Mouse (Mus musculus): Measurements from ENCODE around the gene Zfp426. TPM values are rescaled to one million over a fixed set of nuclear protein-coding genes. Genes with fewer than 3 reads are reported as not detected.
A peak's percentile ranks its signal among the peaks of the same experiment; 100 is the strongest.

Zfp426 gene
- total RNA-seq, 2 experiments from 2014 or later, result 10.6 to 12.2 TPM

GRCm38 (mm10) chr9:20466761-20467442, 25.6 kb downstream of the Zfp426 start:
- intact Hi-C loops (cut with DNase I), result loop anchor here (5.0 to 10.0 kb wide), 3 partner anchors 118 to 278 kb away; partner anchors contain the start of genes Olfm2, Pin1 and Zfp846
- peak; percentile 9 for DNase-seq (ENCODE audit: low spot score)

- intact Hi-C loops (cut with DNase I), result loop anchor here (5.0 to 10.0 kb wide), 3 partner anchors 72 to 285 kb away; partner anchors contain the start of genes Olfm2, Zfp560 and Zfp846
- peak; percentile 42 for DNase-seq (ENCODE audit: low spot score)
These were observed 32.9 kb downstream of the Zfp426 start, which contains the start of gene Zfp26 for GRCm38 (mm10) chr9:20459377-20460317. Gene Zfp26 (minus strand): TSS chr9:20460162.

- DNase-seq (ENCODE audit: low spot score), result no peak
- intact Hi-C loops (cut with DNase I), result no loop called here
These were observed 38.9 kb downstream of the Zfp426 start for GRCm38 (mm10) chr9:20453647-20454046.

- no peak for DNase-seq (ENCODE audit: low spot score)
- intact Hi-C loops (cut with DNase I), result no loop called here
These were observed 41.1 kb downstream of the Zfp426 start for GRCm38 (mm10) chr9:20451493-20451892.

GRCm38 (mm10) chr9:20443183-20443783, 49.3 kb downstream of the Zfp426 start:
- no peak for DNase-seq (ENCODE audit: low spot score)
- intact Hi-C loops (cut with DNase I), result no loop called here

GRCm38 (mm10) chr9:20430004-20430403, 62.5 kb downstream of the Zfp426 start:
- intact Hi-C loops (cut with DNase I), result no loop called here
- DNase-seq (ENCODE audit: low spot score), result no peak

Other genes with a start within 250 kb of the Zfp426 start
- not detected for gene Olfr39, start 210.4 kb downstream of the Zfp426 start, total RNA-seq (2021)
- not detected for gene Olfr873, start 194.2 kb downstream of the Zfp426 start, total RNA-seq (2021)
- gene Olfr18, start 156.7 kb downstream of the Zfp426 start, total RNA-seq (2021), result not detected
- 10 to 100 TPM; 11.6 to 11.8 TPM for gene Zfp560, start 107.6 kb downstream of the Zfp426 start, total RNA-seq (2021)
- gene Zfp26, start 32.6 kb downstream of the Zfp426 start, total RNA-seq (2021), result 10 to 100 TPM in 1 of 2 experiments, 1 to 10 TPM in 1; 9.1 to 11.9 TPM
- gene Zfp266, start 28.7 kb upstream of the Zfp426 start, total RNA-seq (2021), result 10 to 100 TPM; 22.2 to 29.9 TPM
- 1 to 10 TPM; 5.9 to 6.6 TPM for gene Zfp846, start 88.5 kb upstream of the Zfp426 start, total RNA-seq (2021)
- gene Ubl5, start 150.1 kb upstream of the Zfp426 start, total RNA-seq (2021), result 100 to 1,000 TPM; 218 to 220 TPM
- gene Fbxl12, start 152.0 kb upstream of the Zfp426 start, total RNA-seq (2021), result 10 to 100 TPM; 10.5 to 11.5 TPM
- 10 to 100 TPM; 18.3 to 19.2 TPM for gene Pin1, start 159.3 kb upstream of the Zfp426 start, total RNA-seq (2021)